Mouse (Mus musculus) hindbrain, embryonic 15.5 days (tissue): ENCODE measurements around the gene Tmem215. TPM values are rescaled to one million over a fixed set of nuclear protein-coding genes. Genes with fewer than 3 reads are reported as not detected.

Experiments
- ATAC-seq: fragments of 200-750 bp; cut with Nextera tagmentation; 2 replicates; pipeline ENCODE4 v1.8.0; 2017; ENCODE audit warnings: low read depth, moderate number of reproducible peaks, moderate TSS enrichment; ENCODE audit not compliant: low FRiP score
- H3K27ac ChIP-seq: fragments of 300-500 bp; sonication (generic); replicated peaks from 2 replicates; pipeline ENCODE4 v1.5.1; 2015; ENCODE audit warnings: mild to moderate bottlenecking, inconsistent platforms
- H3K27me3 ChIP-seq: fragments of 300-500 bp; sonication (generic); 2 replicates; pipeline ENCODE4 v1.6.1; 2015; ENCODE audit warnings: control low read depth, inconsistent platforms
- H3K36me3 ChIP-seq: fragments of 300-500 bp; sonication (generic); 2 replicates; pipeline ENCODE4 v1.6.1; 2015; ENCODE audit warnings: control low read depth, inconsistent platforms
- H3K4me1 ChIP-seq: fragments of 300-500 bp; sonication (generic); replicated peaks from 2 replicates; pipeline ENCODE4 v1.6.1; 2015; ENCODE audit warnings: control low read depth, inconsistent platforms
- H3K4me2 ChIP-seq: fragments of 300-500 bp; sonication (generic); 2 replicates; pipeline ENCODE4 v1.6.1; 2015; ENCODE audit warnings: moderate library complexity, mild to moderate bottlenecking, inconsistent platforms
- H3K4me3 ChIP-seq: fragments of 300-500 bp; sonication (generic); 2 replicates; pipeline ENCODE4 v1.5.1; 2015; ENCODE audit warnings: mild to moderate bottlenecking, inconsistent platforms
- H3K9ac ChIP-seq: fragments of 300-500 bp; sonication (generic); 2 replicates; pipeline ENCODE4 v1.6.1; 2015; ENCODE audit warnings: inconsistent platforms
- H3K9me3 ChIP-seq: fragments of 300-500 bp; sonication (generic); 2 replicates; pipeline ENCODE4 v1.6.1; 2016; ENCODE audit warnings: control low read depth, inconsistent platforms
- WGBS: fragments of 180-500 bp; shearing (Covaris S2); methylation state at CpG from one replicate; pipeline ENCODE4 v1.1.7; 2015; 5-methylcytosine and 5-hydroxymethylcytosine counted together
- polyA plus RNA-seq: library from polyadenylated mRNA; unstranded; fragments of >200 nt; fragmentation: Nextera tagmentation; extraction: Ambion mirVana; gene quantifications from 2 replicates; pipeline ENCODE4 v1.2.1, GENCODE M21; 2015

Gene Tmem215
- polyA plus RNA-seq, 1 experiment from 2014 or later, result 1.1 TPM

DNA sequence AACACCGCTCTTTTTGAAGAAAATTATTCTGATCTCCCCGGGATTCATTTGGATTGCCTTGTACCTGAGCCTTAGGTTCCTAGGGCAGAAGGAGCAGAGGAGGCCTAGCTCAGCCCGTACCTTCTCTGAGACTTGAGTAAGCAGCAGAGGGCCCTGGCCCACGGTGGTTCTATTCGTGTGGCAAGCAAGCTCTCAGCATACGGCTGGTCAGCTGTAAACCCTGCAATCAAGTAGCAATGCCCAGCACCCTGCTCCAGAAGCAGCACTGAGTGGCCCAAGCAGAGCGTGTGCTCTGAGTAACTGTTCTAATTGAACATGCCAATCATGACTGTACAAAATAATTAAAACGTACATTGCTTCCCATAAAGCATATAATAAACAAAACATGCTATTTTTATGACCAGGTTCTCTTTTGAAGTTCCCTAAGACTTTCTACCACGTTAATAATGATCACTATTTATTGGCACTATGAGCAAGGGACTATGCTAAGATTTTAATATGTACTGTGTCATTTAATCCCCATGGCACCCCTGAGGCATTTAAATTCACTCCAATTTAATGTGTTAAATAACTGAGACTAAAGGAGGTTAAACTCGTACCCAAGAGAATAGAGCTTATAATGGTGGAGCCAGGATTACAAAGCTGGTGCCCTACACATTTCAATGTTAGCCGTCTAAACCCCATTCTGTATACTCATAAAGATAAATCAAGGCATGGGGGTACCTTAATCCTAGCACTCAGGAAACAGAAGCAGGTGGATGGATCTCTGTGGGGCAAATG, 28.0 kb downstream of the Tmem215 start:
- Histone ChIP-seq H3K27me3 (no peaks in the 10 kb centered on the region), H3K4me1 (no peaks in the 10 kb centered on the region), H3K9me3 (no peaks in the 10 kb centered on the region), H3K4me3 (no peak overlapping the region), H3K9ac (no peak overlapping the region), H3K4me2 (no peak overlapping the region), H3K27ac (no peak overlapping the region), H3K36me3 (no peaks in the 10 kb centered on the region)
- ATAC-seq, result no peak
- 76% methylated on average over 11 of the region's 11 CpGs for WGBS

DNA sequence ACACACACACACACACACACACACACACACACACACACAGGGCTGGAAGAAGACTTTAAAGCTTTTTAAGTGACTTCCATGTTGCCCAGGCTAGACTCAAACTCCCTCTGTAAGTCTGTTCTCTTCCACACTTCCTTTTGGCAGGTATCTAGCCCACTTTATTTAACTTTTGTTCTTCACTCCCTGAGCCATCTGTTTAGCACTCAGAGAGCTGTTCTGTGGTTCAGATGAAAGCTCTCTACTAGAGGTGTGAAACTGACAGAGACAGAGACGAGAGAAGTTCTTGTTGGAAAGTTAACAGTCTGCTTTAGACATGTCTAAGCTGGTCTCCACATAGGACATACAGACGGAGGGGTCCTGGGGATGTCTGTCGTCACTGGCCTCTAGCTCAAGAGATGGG, 30.5 kb downstream of the Tmem215 start:
- ATAC-seq, result no peak
- Histone ChIP-seq H3K4me3 (no peak overlapping the region), H3K27me3 (no peaks in the 10 kb centered on the region), H3K4me1 (no peaks in the 10 kb centered on the region), H3K9ac (no peak overlapping the region), H3K9me3 (no peaks in the 10 kb centered on the region), H3K36me3 (no peaks in the 10 kb centered on the region), H3K4me2 (no peak overlapping the region), H3K27ac (no peak overlapping the region)
- 89% methylated on average over 3 of the region's 3 CpGs for WGBS

DNA sequence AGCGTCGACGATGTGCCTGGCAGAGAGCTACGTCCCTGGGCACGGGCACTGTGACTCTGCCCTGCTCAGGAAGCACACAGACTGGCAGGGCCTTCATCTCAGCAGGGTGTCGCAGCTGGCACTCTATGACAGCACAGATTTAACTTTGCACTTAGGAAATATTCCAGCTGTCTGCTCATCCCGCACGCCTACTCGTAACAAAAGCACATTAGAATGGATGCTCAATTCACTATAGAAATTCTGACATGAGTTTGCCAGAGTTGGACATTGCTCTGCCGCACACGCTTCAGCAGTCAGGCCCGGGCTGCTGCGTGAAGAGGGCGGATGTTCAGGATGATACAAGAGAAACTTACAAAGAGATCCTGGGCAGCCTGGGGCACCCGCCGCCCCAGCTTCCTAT, 37.6 kb downstream of the Tmem215 start:
- WGBS, result 50% methylated on average over 16 of the region's 16 CpGs
- Histone ChIP-seq H3K4me1 (peaks cover 7% of the 10 kb centered on the region), H3K27ac (no peak overlapping the region), H3K9ac (no peak overlapping the region), H3K27me3 (no peaks in the 10 kb centered on the region), H3K36me3 (no peaks in the 10 kb centered on the region), H3K9me3 (no peaks in the 10 kb centered on the region), H3K4me3 (no peak overlapping the region), H3K4me2 (no peak overlapping the region)
- peak; percentile 77; the same call in 1 of the 2 replicates for ATAC-seq

DNA sequence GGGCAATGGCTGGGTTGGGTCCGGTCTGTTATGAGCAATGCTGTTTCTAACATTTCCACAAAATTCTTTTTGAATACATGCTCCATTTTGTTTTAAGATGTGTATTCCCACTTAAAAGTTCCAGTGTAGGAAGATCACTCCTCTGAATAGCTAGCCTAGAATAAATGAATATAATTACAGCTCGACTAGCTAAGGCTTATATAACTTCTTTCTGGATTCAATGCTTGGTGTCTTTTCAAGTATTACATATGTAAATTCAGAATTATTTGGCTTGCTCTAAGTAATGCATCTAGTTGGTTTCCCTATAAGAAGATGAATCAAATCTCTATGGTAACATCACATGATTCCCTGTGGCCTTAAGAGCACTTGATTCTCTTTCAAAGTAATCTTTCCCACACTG, 41.3 kb downstream of the Tmem215 start:
- no peak for ATAC-seq
- no peak overlapping the region for H3K27ac ChIP-seq
- H3K9ac ChIP-seq, result no peak overlapping the region
- H3K36me3 ChIP-seq, result no peaks in the 10 kb centered on the region
- 90% methylated on average over 2 of the region's 2 CpGs for WGBS
- no peak overlapping the region for H3K4me2 ChIP-seq
- H3K9me3 ChIP-seq, result no peaks in the 10 kb centered on the region
- no peaks in the 10 kb centered on the region for H3K27me3 ChIP-seq
- peaks cover 7% of the 10 kb centered on the region for H3K4me1 ChIP-seq
- H3K4me3 ChIP-seq, result no peak overlapping the region

DNA sequence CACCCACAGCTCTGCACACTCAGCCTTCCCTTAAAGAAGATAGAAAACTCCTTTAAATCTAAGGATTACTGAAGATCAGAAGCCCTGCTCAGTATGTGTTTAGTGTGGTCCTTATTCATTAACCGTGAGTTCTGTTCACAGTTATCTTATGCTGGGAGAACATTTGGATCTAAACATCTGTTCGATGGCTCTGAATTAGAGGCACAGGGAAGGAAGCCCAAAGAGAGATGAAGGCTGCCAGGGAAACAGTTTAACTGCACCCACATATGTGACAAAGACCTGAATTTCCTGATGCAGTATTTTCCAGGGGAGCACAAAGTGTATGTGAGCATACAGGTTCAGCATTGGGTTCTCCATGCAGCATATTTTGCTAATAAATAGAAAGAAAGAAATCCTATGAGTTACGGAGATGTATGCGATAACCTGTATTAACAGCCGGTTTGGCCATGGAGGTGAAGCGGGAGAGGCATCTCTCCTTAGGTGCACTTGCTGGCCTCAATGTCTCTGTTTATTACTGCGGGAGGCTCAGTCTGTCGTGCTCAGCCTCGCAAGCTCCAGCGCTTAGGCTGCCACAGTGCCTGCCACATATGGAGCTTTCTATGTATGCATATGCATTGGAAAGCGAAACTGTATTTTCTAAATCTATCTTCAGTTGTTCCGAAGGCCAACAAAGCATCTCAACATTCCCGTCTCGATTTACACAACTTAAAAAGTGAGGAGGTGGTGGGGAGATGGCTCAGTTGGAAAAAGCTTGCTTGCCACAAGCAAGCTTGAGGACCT, 46.8 kb downstream of the Tmem215 start:
- 94% methylated on average over 14 of the region's 14 CpGs for WGBS
- Histone ChIP-seq H3K4me2 (no peak overlapping the region), H3K9ac (no peak overlapping the region), H3K9me3 (no peaks in the 10 kb centered on the region), H3K4me1 (no peaks in the 10 kb centered on the region), H3K4me3 (no peak overlapping the region), H3K27me3 (no peaks in the 10 kb centered on the region), H3K36me3 (no peaks in the 10 kb centered on the region), H3K27ac (no peak overlapping the region)
- ATAC-seq, result no peak

Other genes starting within 250 kb of the Tmem215 start
- gene Ddx58, start 232.4 kb upstream of the Tmem215 start, polyA plus RNA-seq, result 3.3 TPM in 2 replicates
- 13.7 and 20.3 TPM in 2 replicates for gene Smim27, start 202.6 kb upstream of the Tmem215 start, polyA plus RNA-seq
- gene Topors, start 202.3 kb upstream of the Tmem215 start, polyA plus RNA-seq, result 29.2 and 31.1 TPM in 2 replicates
- gene Ndufb6, start 192.8 kb upstream of the Tmem215 start, polyA plus RNA-seq, result 361 and 394 TPM in 2 replicates
- gene Aptx, start 231.0 kb downstream of the Tmem215 start, polyA plus RNA-seq, result 44.4 and 45.9 TPM in 2 replicates
- 639 and 670 TPM in 2 replicates for gene Dnaja1, start 250.0 kb downstream of the Tmem215 start, polyA plus RNA-seq